Mouse (Mus musculus) embryonic facial prominence, embryonic 12.5 days (tissue): Measurements from ENCODE around the gene Notch1. TPM values are rescaled to one million over a fixed set of nuclear protein-coding genes. Genes with fewer than 3 reads are reported as not detected.
A peak's percentile ranks its signal among the peaks of the same experiment; 100 is the strongest.

Experiments used
- ATAC-seq: fragments of 200-750 bp; cut with Nextera tagmentation; 2 replicates; pipeline ENCODE4 v1.8.0; 2017; ENCODE audit not compliant: insufficient number of reproducible peaks, insufficient read depth, low FRiP score, low TSS enrichment
- H3K27ac ChIP-seq: fragments of 300-500 bp; sonication (generic); 2 replicates; pipeline ENCODE4 v1.5.1; 2016; ENCODE audit warnings: mild to moderate bottlenecking
- H3K27me3 ChIP-seq: fragments of 300-500 bp; sonication (generic); 2 replicates; pipeline ENCODE4 v1.6.1; 2016; ENCODE audit warnings: mild to moderate bottlenecking, moderate library complexity
- H3K36me3 ChIP-seq: fragments of 300-500 bp; sonication (generic); 2 replicates; pipeline ENCODE4 v1.6.1; 2016; ENCODE audit warnings: mild to moderate bottlenecking
- H3K4me1 ChIP-seq: fragments of 300-500 bp; sonication (generic); 2 replicates; pipeline ENCODE4 v1.6.1; 2016
- H3K4me2 ChIP-seq: fragments of 300-500 bp; sonication (generic); replicated peaks from 2 replicates; pipeline ENCODE4 v1.6.1; 2016; ENCODE audit warnings: mild to moderate bottlenecking, moderate library complexity
- H3K4me3 ChIP-seq: fragments of 300-500 bp; sonication (generic); 2 replicates; pipeline ENCODE4 v1.5.1; 2016; ENCODE audit warnings: mild to moderate bottlenecking
- H3K9ac ChIP-seq: fragments of 300-500 bp; sonication (generic); 2 replicates; pipeline ENCODE4 v1.6.1; 2016; ENCODE audit warnings: mild to moderate bottlenecking, moderate library complexity
- H3K9me3 ChIP-seq: fragments of 300-500 bp; sonication (generic); 2 replicates; pipeline ENCODE4 v1.6.1; 2016; ENCODE audit warnings: mild to moderate bottlenecking, moderate library complexity
- WGBS: fragments of 180-500 bp; shearing (Covaris S2); methylation state at CpG from one replicate; pipeline ENCODE4 v1.1.7; 2016; 5-methylcytosine and 5-hydroxymethylcytosine counted together
- polyA plus RNA-seq: library from polyadenylated mRNA; unstranded; fragments of >200 nt; fragmentation: Nextera tagmentation; extraction: Ambion mirVana; gene quantifications from 2 replicates; pipeline ENCODE4 v1.2.1, GENCODE M21; 2016

Gene Notch1
- polyA plus RNA-seq = 16.4 and 20.3 TPM in 2 replicates

DNA sequence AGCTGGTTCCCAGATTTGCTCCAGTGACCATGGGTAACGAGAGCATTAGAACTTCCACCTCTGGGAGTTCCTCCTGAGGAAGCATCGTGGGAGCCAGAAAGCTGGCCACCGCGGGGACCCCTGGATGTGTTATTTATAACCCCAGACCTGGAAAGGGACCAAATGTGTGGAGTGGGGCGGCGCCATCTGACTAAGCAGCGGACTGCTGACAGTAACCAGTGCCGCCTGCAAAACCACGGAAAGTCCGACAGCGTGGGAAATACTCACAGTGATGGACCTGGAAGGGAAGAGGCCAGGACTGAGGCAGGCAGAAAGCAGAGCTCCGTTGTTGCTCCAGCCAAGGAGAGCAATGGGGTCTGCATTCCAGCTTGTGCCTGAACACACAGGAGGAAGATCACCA lies at the start of gene Notch1:
Notch1 (minus strand) TSS at position 389 of the 400 bp plus-strand sequence.
- Histone ChIP-seq H3K4me1 (peaks cover 14% of the 10 kb centered on the region), H3K27ac (peak within 1 kb of the TSS; percentile 60; the same call in 1 of the 2 replicates), H3K36me3 (no peaks in the 10 kb centered on the region), H3K9ac (no peak within 1 kb of the TSS), H3K4me2 (0 out of 2 replicates have a peak within 1 kb of the TSS, but pooled peaks have one; percentile 5), H3K27me3 (no peaks in the 10 kb centered on the region), H3K4me3 (no peak within 1 kb of the TSS), H3K9me3 (no peaks in the 10 kb centered on the region)
- 48% methylated on average over 12 of the region's 12 CpGs for WGBS
- no peak for ATAC-seq

DNA sequence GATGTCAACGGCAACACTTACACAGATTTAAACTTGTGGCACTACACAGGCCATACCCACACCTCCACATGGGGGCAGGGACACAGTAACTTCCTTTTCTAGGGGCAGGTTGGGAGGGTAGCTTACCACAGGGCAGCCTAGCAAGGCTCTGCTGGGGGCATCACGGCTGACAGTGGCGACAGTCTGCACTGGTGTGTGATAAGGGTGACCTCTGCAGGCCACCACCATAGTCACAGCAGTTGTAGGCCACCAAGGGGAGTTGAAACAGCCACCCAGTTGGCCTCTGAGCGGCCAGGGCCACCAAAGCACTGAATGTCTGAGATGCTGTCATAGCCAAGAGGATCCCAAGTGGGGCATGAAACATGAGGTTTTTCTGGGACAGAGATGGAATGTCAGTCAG lies 49.8 kb upstream of the Notch1 start:
- no peaks in the 10 kb centered on the region for H3K9me3 ChIP-seq
- no peak overlapping the region for H3K27ac ChIP-seq
- H3K27me3 ChIP-seq = no peaks in the 10 kb centered on the region
- 21% methylated on average over 4 of the region's 4 CpGs for WGBS
- H3K4me1 ChIP-seq = 0 out of 2 replicates have a peak, but pooled peaks cover 4% of the 10 kb centered on the region
- H3K4me2 ChIP-seq = no peak overlapping the region
- no peak for ATAC-seq
- no peaks in the 10 kb centered on the region for H3K36me3 ChIP-seq
- no peak overlapping the region for H3K9ac ChIP-seq
- no peak overlapping the region for H3K4me3 ChIP-seq

DNA sequence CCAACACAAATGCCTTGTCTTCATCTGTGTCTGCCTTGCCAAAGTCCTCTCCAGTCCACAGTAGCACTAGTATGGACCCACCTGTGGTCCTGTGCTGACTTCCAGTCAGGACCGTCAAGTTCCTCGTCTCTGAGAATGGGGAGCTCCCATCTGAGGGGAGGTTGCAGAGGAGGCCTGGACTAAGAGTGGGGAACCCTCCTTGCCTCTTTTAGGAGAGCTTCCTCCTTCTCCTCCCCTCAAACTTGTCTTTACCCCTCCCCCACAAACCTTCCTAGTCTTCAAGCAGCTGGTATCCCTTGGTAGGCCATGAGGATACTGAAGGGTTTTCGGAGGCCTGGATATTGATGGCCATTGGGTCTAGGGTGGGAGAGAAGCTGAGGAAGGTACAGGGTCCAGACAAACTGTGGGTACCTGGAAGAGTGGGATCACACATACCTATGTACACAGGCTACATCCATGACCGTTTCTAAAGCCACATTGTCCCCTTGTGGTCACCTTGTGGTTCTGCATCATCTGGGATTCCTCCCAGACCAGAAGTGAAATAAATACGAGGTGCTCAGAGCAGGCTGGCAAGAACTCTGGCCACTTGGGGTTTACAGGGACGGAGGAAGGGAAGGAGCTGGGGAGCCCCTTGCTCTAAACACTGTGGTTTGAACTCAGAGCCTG lies 45.0 kb upstream of the Notch1 start:
- H3K4me2 ChIP-seq = no peak overlapping the region

DNA sequence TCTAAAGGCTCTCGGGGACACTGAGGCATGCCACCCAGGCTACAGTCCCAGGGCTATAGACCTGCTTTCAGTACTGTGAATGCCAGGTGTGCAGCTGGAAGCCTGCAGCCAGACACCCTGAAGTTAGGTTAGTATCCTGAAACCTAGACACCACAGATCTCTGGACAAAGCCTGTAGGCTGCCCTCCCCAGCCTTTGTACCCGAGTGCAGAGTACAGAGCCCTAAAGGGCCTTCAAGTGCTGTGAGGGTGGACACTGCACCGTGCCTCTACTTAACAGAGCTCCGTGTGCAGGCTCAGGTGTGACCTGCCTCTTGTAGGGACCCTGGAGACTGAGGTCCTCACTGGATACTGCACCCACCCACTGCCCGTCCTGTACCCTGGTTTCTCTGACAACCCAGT lies 44.0 kb upstream of the Notch1 start:
- no peaks in the 10 kb centered on the region for H3K9me3 ChIP-seq
- no peak overlapping the region for H3K4me2 ChIP-seq
- peaks cover 8% of the 10 kb centered on the region; the same call in 1 of the 2 replicates for H3K4me1 ChIP-seq
- H3K27me3 ChIP-seq = no peaks in the 10 kb centered on the region
- 77% methylated on average over 5 of the region's 5 CpGs for WGBS
- no peaks in the 10 kb centered on the region for H3K36me3 ChIP-seq
- no peak overlapping the region for H3K4me3 ChIP-seq
- no peak overlapping the region for H3K27ac ChIP-seq
- H3K9ac ChIP-seq = no peak overlapping the region
- no peak for ATAC-seq

More for the DNA sequence above, 45.0 kb upstream of the Notch1 start:
- no peak overlapping the region for H3K27ac ChIP-seq
- H3K4me3 ChIP-seq = no peak overlapping the region
- no peaks in the 10 kb centered on the region for H3K36me3 ChIP-seq
- peak; percentile 74; the same call in 1 of the 2 replicates for ATAC-seq
- H3K9ac ChIP-seq = no peak overlapping the region; the same call in 1 of the 2 replicates
- 40% methylated on average over 6 of the region's 6 CpGs for WGBS
- no peaks in the 10 kb centered on the region for H3K27me3 ChIP-seq
- H3K4me1 ChIP-seq = peaks cover 8% of the 10 kb centered on the region; the same call in 1 of the 2 replicates
- no peaks in the 10 kb centered on the region for H3K9me3 ChIP-seq

DNA sequence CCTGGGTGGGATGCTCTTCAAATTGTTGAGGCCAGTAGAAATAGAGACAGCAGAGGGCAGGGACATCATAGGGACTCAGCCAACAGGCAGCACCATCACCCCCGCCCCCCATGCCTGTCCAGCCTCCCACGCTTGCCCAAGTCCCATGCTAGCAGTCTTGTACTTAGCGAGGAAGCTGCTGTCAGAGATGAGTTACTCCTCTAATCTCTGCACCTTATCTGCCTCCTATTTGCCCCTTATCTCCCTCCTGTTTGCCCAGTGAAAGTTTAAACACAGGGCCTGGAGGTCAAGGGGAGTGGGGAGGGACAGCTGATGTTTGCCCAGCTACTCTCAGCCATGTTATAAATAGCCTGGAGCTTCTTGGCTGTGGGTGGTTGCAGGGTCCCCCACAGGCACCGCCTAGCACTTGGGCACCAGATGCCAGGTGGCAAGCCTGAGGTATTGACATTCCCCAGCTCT lies 40.1 kb upstream of the Notch1 start:
- 61% methylated on average over 4 of the region's 4 CpGs for WGBS
- ATAC-seq = no peak
- H3K4me2 ChIP-seq = no peak overlapping the region
- no peaks in the 10 kb centered on the region for H3K9me3 ChIP-seq
- no peaks in the 10 kb centered on the region for H3K36me3 ChIP-seq
- no peak overlapping the region for H3K27ac ChIP-seq
- peaks cover 8% of the 10 kb centered on the region; the same call in 1 of the 2 replicates for H3K4me1 ChIP-seq
- no peaks in the 10 kb centered on the region for H3K27me3 ChIP-seq
- no peak overlapping the region for H3K9ac ChIP-seq
- no peak overlapping the region for H3K4me3 ChIP-seq

DNA sequence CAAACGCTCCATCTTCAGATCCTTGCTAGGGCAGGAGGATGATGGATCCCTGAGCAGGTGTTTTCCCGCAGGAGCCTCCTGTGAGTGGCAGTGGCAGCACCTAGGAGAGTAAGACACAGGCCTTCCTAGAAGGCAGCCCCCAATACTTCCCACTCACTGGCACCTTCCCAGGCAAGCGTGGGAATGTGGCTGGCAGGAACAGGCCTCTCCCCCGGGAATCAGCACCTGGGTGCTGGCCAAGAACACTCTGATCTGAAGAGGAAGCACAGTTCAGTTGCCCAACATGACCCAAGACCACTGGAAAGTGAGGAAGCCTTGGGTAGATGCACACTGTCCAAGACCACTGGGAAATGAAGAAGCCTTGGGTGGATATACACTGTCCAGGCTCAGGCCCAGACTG lies 38.6 kb upstream of the Notch1 start:
- WGBS = 83% methylated on average over 4 of the region's 4 CpGs
- H3K9ac ChIP-seq = no peak overlapping the region
- H3K27me3 ChIP-seq = no peaks in the 10 kb centered on the region
- H3K4me2 ChIP-seq = no peak overlapping the region
- H3K4me3 ChIP-seq = no peak overlapping the region
- no peaks in the 10 kb centered on the region for H3K4me1 ChIP-seq
- H3K36me3 ChIP-seq = no peaks in the 10 kb centered on the region
- no peaks in the 10 kb centered on the region for H3K9me3 ChIP-seq
- no peak for ATAC-seq
- no peak overlapping the region for H3K27ac ChIP-seq

DNA sequence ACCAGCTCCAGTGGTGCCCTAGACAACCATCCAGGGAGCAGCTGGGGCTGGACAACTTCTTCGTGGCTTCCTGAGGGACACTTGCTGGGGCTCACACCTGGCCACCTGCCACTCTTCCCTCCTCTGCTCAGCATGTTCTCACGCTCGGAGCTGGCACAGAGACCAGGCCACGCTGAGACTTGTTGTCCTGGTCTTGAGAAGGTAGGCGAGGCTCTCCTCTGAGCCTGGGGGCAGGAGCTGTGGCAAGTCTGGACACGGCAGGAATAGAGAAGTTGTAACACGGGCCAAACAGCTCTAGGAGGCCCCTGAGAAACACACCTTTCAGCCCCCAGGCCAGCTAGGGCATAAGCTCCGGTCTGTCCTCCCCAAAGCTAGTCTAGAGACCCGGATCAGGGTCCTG lies 37.4 kb upstream of the Notch1 start:
- Histone ChIP-seq H3K9me3 (no peaks in the 10 kb centered on the region), H3K9ac (no peak overlapping the region), H3K4me1 (no peaks in the 10 kb centered on the region), H3K27me3 (no peaks in the 10 kb centered on the region), H3K4me2 (no peak overlapping the region), H3K27ac (no peak overlapping the region), H3K4me3 (no peak overlapping the region), H3K36me3 (no peaks in the 10 kb centered on the region)
- 75% methylated on average over 9 of the region's 9 CpGs for WGBS
- ATAC-seq = no peak

DNA sequence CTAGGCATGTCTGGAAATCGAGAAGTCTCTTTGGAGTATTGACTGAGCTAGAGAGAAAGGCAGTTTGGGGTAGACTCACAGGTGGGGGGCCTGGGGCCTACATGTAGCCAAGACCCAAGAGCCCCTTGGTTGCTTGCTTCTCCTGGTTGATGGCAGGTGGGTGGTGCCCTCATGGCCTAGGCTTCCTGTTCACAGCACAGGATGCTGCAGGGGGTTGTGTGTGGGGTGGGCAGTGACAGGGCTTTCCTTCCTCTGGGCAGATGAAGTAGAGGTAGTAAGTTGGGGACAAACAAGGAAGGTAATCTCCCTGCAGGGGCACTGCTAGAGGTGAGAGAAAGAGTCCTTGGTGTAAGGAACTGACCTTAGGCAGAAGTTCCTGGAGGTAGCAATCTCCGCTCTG lies 35.6 kb upstream of the Notch1 start:
- H3K4me1 ChIP-seq = peaks cover 10% of the 10 kb centered on the region
- H3K9ac ChIP-seq = no peak overlapping the region
- H3K27me3 ChIP-seq = no peaks in the 10 kb centered on the region
- no peak for ATAC-seq
- H3K27ac ChIP-seq = no peak overlapping the region
- H3K36me3 ChIP-seq = no peaks in the 10 kb centered on the region
- H3K9me3 ChIP-seq = no peaks in the 10 kb centered on the region
- 85% methylated on average over 2 of the region's 2 CpGs for WGBS
- no peak overlapping the region for H3K4me3 ChIP-seq
- no peak overlapping the region for H3K4me2 ChIP-seq

DNA sequence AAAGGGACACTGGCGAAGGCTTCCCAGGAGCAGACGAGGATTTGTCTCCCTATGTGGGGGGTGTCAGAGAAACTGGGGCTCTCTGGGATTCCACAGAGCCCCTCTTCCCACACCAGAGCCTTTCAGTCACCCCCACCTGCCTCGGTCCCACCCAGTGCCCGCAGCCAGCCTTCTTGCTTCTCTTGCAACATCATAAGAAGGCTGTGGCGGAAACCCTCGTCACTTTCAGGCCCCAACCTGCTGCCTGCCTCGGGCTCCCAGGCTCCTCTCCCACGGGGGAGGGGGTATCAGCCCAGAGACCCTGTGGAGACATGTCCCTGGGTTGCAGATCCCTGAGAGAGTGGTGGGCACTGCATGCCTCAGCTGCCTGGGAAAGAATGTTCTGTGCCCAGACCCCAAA lies 35.0 kb upstream of the Notch1 start:
- H3K36me3 ChIP-seq = no peaks in the 10 kb centered on the region
- H3K4me1 ChIP-seq = peaks cover 11% of the 10 kb centered on the region
- 63% methylated on average over 8 of the region's 8 CpGs for WGBS
- no peaks in the 10 kb centered on the region for H3K27me3 ChIP-seq
- H3K9me3 ChIP-seq = no peaks in the 10 kb centered on the region
- ATAC-seq = no peak
- no peak overlapping the region for H3K4me3 ChIP-seq
- H3K4me2 ChIP-seq = no peak overlapping the region
- no peak overlapping the region; the same call in 1 of the 2 replicates for H3K27ac ChIP-seq
- no peak overlapping the region for H3K9ac ChIP-seq

DNA sequence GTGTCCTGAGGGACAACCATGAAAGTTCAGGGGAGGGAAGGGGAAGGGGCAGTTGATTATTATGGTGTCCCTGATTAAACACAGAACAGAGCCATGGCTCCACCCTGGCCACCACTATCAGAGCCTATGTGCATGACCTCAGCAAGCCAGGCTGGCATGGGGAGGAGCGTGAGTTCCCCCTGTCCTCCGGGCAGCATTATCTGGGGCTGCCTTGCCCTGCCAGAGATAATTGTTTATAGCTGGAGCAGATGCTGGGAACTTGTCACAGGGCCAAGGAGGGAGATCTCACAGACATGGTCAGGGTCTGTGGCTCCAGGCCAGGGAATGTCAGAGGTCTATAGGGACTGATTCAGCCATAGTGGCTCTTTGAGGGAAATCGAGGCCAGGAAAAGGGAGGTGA lies 34.3 kb upstream of the Notch1 start:
- no peak overlapping the region for H3K4me3 ChIP-seq
- WGBS = 80% methylated on average over 3 of the region's 3 CpGs
- no peak for ATAC-seq
- H3K4me2 ChIP-seq = no peak overlapping the region
- H3K27me3 ChIP-seq = no peaks in the 10 kb centered on the region
- H3K27ac ChIP-seq = no peak overlapping the region
- no peak overlapping the region for H3K9ac ChIP-seq
- no peaks in the 10 kb centered on the region for H3K9me3 ChIP-seq
- no peaks in the 10 kb centered on the region for H3K36me3 ChIP-seq
- H3K4me1 ChIP-seq = peaks cover 11% of the 10 kb centered on the region

DNA sequence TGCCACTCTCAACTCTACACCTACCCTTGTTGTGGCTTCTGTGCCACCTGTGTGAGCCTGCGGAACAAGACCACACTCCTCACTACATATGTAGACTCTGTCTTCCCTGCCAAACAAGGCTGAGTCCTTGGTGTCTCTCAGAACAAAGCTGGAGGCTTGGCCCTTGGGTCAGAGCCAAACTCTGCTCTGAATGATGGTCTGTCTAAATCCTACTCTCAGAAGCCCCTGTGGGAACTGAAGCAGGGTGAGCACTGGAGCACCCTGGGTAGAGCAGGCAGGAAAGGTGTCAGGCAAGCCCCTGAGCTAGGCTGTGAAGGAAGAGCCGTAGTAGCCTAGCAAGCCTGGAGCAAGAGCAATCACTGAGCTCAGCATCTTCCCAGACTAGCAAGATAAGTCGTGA lies 33.7 kb upstream of the Notch1 start:
- ATAC-seq = no peak
- whole genome bisulfite sequencing = 76% methylated on average over 3 of the region's 3 CpGs
- no peaks in the 10 kb centered on the region for H3K36me3 ChIP-seq
- no peaks in the 10 kb centered on the region for H3K27me3 ChIP-seq
- H3K9ac ChIP-seq = no peak overlapping the region
- peaks cover 11% of the 10 kb centered on the region for H3K4me1 ChIP-seq
- H3K4me3 ChIP-seq = no peak overlapping the region
- no peak overlapping the region for H3K27ac ChIP-seq
- no peak overlapping the region for H3K4me2 ChIP-seq
- H3K9me3 ChIP-seq = no peaks in the 10 kb centered on the region

DNA sequence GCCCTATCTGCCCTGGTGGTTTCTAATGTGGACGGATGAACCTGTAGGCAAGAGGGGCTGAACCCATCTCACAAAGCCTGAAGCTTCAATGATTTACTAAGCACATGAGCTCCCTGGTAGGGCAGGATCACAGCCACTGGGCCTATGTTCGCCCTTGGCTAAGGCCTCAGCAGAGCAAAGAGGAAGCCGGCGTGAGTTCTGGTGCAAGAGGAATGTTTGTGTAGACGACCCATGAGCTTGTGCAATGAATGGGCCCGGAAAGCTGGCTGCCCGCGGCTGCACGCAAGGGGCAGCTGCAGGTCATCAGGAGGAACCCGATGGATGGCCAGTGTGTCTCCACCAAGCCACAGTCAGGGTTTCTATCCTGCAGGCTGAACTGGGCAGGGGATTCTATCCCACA lies 33.3 kb upstream of the Notch1 start:
- no peak overlapping the region for H3K9ac ChIP-seq
- 84% methylated on average over 10 of the region's 10 CpGs for WGBS

More for the DNA sequence above, 33.3 kb upstream of the Notch1 start:
- Histone ChIP-seq H3K27ac (no peak overlapping the region), H3K9me3 (no peaks in the 10 kb centered on the region), H3K4me3 (no peak overlapping the region), H3K36me3 (no peaks in the 10 kb centered on the region), H3K4me2 (no peak overlapping the region), H3K4me1 (peaks cover 11% of the 10 kb centered on the region), H3K27me3 (no peaks in the 10 kb centered on the region)
- ATAC-seq = no peak
